Mouse (Mus musculus): ENCODE results near the gene D1Ertd622e.
"Not testable (repeated sequence)": the region's sequence is repeated elsewhere in the genome, so short reads cannot be mapped to it uniquely, and the experiment has no call there.

The D1Ertd622e gene

GRCm38 (mm10) chr1:97632545-97633256 lies 29.2 kb downstream of the D1Ertd622e start:
- DNase-seq, result no peak

GRCm38 (mm10) chr1:97631843-97632470 lies 29.9 kb downstream of the D1Ertd622e start:
- no peak for DNase-seq

GRCm38 (mm10) chr1:97630146-97630545 lies 31.7 kb downstream of the D1Ertd622e start:
- DNase-seq, result no peak

- DNase-seq, result no peak
Measured at GRCm38 (mm10) chr1:97628859-97629258, 33.0 kb downstream of the D1Ertd622e start.

- no peak for DNase-seq
Measured at GRCm38 (mm10) chr1:97628016-97628415, 33.9 kb downstream of the D1Ertd622e start.

- no peak for DNase-seq
Measured at GRCm38 (mm10) chr1:97625427-97625826, 36.4 kb downstream of the D1Ertd622e start.

GRCm38 (mm10) chr1:97624386-97624785 lies 37.5 kb downstream of the D1Ertd622e start:
- DNase-seq, result no peak

- no peak for DNase-seq
Measured at GRCm38 (mm10) chr1:97623214-97623856, 38.5 kb downstream of the D1Ertd622e start.

GRCm38 (mm10) chr1:97622574-97623208 lies 39.2 kb downstream of the D1Ertd622e start:
- no peak for DNase-seq

- no peak for DNase-seq
Measured at GRCm38 (mm10) chr1:97619621-97620320, 42.1 kb downstream of the D1Ertd622e start.

GRCm38 (mm10) chr1:97615525-97615924 lies 46.3 kb downstream of the D1Ertd622e start:
- DNase-seq, result no peak

GRCm38 (mm10) chr1:97614531-97615462 lies 47.1 kb downstream of the D1Ertd622e start:
- no peak for DNase-seq

GRCm38 (mm10) chr1:97611747-97612146 lies 50.1 kb downstream of the D1Ertd622e start:
- no peak for DNase-seq

- no peak for DNase-seq
Measured at GRCm38 (mm10) chr1:97603361-97603760, 58.5 kb downstream of the D1Ertd622e start.

GRCm38 (mm10) chr1:97600371-97600770 lies 61.5 kb downstream of the D1Ertd622e start:
- DNase-seq, result no peak

- DNase-seq, result no peak
Measured at GRCm38 (mm10) chr1:97599101-97599500, 62.8 kb downstream of the D1Ertd622e start.

GRCm38 (mm10) chr1:97588561-97588960 lies 73.3 kb downstream of the D1Ertd622e start:
- DNase-seq, result no peak

- no peak for DNase-seq
Measured at GRCm38 (mm10) chr1:97585106-97585505, 76.8 kb downstream of the D1Ertd622e start.

GRCm38 (mm10) chr1:97584171-97584570 lies 77.7 kb downstream of the D1Ertd622e start:
- no peak for DNase-seq

- DNase-seq, result no peak
Measured at GRCm38 (mm10) chr1:97583085-97583484, 78.8 kb downstream of the D1Ertd622e start.

- not testable (repeated sequence) for DNase-seq
Measured at GRCm38 (mm10) chr1:97580680-97581079, 81.2 kb downstream of the D1Ertd622e start.

- no peak for DNase-seq
Measured at GRCm38 (mm10) chr1:97580270-97580669, 81.6 kb downstream of the D1Ertd622e start.

Data from cerebellum, adult 11 months (tissue).